Mouse (Mus musculus) right cerebral cortex, postnatal 36 days (tissue): ENCODE results near the gene Gm48552.

Experiments
- DNase-seq, 2 experiments: peaks; one replicate each; pipeline ENCODE4 v3.0.0; 2022; ENCODE audit warnings: low spot score in 2 of 2, mixed read lengths in 1 of 2

Gm48552 gene

DNA sequence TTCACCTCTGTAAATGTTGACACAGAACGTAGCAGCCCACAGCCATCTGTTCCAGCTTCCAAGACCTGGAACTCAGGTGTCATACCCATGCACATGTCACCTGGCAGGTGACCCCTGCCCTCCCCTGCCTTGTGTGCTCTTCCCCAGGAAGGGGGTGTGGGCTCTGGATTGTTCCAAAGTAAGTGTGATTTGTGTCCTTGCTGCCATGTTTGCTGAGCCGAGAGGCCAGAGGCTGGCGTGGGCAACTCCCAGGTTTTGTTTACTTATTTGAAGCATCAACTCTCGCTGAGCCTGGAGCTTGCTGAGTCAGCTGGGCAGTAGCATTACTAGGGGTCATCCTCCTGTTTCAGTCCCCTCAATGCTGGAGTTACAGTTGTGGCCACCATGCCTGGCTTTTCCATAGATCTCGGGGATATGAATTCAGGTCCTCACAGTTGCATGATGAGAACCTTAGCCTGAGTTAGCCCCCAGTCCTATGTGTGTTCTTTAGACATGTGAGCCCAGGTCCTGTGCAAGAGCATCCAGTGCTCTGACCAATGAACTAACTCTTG, at the start of gene Gm48552:
Gene Gm48552, plus strand, starts transcription at position 501 of the 551 bp plus-strand sequence.
- no peak for DNase-seq

DNA sequence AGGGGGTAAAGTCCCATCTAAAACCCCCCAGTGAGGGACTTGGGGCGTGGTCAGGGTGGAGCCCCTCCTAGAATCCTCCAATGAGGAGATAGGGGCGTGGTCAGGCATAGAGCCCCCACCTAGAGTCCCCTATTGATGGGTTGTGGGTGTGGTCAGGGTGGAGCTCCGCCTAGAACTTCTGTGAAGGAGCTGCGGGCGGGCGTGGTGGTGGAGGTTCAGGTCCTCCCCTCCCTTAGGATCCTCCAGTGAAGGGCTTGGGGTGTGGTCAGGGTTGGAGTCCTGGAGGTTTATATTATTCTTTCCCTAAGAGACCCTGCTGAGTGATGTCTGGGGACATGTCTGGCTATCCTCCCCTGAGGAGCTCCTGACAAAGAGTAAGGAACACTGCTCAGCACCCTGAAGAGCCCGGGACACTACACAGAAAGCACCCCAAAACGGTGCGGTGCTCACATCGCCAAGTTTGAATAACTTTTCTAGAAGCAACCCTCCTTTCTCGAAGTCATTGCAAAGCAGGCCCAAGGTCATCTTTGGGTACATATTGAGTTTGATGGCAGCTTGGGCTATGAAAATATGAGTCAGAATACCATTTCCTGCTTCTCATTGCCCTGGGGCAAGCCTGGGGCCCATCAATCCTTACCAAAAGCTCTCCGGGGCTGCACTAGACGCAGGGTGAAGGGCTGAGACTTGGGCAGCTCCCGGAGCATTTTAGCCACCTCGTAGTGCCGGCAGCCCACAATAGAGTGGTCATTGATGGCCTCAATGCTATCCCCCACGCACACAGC, 48.1 kb upstream of the Gm48552 start:
- no peak for DNase-seq

- DNase-seq = no peak
Measured at GRCm38 (mm10) chr10:81341333-81341949, 47.4 kb upstream of the Gm48552 start.

DNA sequence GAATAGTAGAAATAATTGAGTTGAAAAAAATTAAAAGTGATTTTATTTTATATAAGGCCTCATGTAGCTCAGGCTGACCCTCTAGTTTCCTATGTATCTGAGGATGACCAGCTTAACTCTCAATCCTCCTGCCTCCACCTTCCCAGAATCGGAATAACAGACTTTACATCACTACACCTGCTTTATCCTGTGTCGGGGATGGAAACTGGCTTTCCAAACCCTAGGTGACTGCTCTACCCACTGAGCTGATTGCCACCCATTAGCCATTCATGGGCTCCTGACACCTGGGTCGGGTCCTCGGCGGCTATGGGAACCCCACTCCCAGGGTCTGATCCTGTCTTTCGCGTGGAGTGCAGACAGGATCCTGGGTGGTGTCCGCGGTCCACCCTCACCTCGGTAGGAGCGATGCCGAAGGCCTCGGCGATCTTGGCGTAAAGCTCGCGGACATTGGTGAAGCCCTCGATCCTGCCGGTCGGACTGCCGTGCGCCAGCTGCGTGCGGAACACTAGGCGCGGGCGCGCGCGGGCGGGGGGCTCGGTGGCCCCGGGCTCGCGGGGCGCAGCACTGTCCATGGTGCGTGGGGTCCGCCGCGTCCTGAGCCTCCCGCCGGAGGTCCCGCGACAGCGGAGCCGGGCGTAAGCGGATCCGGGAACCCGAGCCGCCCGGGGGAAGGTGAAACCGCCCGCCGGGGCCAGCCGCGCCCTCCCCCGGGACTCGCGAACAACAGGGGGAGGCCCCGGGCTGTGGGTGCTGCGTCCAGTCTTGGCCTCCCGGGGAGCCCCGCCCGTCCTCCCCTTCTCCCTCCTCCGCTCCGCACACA, 45.9 kb upstream of the Gm48552 start, which contains the start of gene Gipc3:
Gene Gipc3, minus strand, starts transcription at position 581 of the 820 bp plus-strand sequence.
- DNase-seq = no peak

GRCm38 (mm10) chr10:81344421-81345161, 44.2 kb upstream of the Gm48552 start:
- no peak for DNase-seq

DNA sequence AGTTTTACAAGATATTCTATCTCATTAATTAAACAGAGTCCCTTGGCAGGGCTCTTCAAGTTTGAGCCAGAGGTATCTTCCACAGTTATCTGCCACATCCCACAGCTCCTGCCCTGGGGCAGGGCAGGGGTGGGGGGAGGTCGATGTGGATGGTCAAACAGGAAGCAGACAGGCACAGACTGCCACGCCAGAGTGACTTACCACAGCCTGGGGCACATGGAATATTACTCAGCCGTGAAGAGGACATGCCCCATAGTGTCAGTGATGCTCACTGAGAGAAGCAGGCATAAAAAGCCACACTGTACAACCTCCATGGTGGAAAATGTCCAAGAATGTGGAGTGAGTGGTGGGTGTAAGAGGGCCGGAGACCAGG, 43.7 kb upstream of the Gm48552 start:
- DNase-seq = no peak

GRCm38 (mm10) chr10:81346453-81347067, 42.2 kb upstream of the Gm48552 start:
- peak; percentile 56 to 61 for DNase-seq

DNA sequence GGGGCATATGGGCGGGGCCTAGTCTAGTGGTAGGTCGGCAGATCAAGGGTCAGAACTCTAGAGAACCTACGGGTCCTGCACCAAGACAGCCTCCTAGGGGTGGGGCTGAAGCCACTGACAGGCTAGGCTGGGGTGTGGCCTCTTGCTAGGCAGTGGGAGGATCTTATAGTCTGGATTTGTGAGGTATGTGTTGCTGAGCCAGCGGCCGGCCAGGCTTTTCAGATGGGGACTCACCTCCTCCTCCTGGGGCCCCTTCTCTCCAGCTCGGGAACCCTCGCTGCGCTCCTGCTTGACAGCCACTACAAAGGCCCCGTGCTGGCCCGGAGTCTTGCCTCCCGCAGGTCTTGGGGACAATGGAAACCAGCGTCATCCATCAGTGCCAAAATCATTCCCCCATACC, 39.7 kb upstream of the Gm48552 start:
- DNase-seq = no peak

DNA sequence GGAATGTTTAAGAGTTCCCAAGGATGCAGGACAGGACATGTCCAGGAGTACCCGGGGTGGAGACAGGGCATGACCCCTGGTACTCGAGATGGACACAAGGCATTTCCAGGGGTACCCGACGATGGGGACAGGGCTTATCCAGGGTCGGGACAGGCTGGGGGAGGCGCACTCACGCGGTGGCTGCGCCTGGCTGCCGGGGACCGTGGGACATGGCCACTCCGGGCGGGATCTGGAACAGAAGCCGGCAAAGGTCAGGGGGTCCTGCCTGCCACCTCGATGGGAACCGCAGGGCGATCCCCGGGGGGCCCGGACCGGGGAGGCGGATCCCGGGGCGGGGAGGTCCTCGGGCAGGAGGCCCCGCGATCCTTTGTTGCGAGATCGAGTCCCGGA, 38.8 kb upstream of the Gm48552 start:
- DNase-seq = no peak

DNA sequence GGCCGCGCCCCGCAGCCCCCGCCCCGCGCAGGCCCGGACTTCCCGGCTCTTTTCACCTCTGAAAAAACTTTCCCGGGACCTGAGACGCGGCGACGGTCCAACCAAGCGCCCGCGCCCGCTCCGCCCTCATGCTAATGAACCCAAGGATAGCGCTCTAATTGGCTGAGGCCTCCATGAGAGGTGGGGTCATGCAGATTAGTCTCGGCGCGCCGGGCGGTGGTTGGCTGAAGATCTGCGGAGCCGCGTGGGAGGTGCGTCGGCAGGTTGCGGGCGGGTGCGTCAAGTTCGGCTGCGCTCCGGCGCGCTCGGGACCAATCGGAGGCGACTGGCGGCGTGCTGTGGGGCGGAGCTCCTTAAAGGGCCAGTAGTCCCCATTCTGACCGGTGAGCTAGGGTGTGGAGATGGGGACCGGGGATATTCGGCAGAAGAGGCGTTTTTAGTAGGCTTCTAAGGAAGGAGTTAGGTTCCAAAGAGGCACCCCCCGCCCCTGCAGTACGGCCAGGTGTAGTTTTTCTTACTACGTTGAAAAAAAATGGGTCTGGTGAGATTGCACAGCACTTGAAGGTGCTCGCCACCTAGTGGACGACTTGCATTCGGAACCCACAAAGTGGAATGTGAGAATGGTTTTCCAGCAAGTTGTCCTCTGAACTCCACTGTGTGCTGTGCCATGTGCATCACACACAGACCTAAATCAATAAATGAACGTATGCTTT, 38.3 kb upstream of the Gm48552 start, which contains the start of gene Hmg20b:
Gene Hmg20b, minus strand, starts transcription at position 130 of the 713 bp plus-strand sequence.
- peak; percentile 99 to 100 for DNase-seq

DNA sequence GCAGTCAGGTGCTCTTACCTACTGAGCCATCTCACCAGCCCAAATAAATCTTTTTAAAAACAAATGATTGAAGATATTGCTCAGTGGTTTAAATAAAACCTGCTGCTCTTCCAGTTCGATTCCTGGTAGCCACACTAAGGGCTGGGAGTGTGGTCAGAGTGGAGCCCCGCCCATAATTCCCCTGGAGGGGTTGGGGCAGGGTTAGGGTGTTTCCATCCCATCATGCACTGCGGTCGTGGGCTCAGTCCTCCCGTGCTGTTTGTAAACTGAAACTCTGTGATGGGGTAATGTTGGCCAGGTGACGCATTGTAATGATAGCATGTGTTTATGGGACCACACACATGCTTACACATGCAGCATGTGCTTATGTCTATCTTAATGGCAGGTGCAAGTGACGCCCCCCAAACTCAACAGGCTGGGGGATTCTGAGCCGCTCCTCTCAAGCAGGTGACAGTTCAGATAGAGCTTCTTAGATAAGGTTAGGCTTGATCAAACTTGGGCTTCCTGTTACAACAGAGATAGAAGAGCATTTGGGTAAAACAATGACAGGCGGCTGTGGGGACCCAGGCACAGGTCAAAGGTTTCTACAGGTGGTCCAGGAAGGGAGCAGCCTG, 37.0 kb upstream of the Gm48552 start:
- DNase-seq = no peak

- DNase-seq = no peak
Measured at GRCm38 (mm10) chr10:81354738-81355477, 33.9 kb upstream of the Gm48552 start.

DNA sequence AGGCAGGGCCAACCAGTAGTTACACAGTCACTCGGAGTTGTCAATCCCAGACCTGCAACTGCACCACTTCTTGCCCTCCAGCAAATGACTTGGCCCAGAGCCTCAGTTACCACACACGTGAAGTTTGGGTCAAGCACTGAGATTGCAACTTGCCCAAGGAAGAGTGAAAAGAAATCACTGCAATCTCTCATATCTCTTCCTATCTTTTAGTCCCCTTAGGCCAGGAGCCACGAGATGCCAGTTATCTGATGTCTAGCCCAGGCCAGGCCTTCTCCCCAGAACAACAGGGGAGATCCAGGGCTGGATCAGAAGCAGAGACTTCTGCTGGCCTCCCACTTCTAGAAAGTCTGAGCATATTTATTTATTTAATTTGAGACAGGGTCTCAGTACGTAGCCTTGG, 33.3 kb upstream of the Gm48552 start:
- no peak for DNase-seq

DNA sequence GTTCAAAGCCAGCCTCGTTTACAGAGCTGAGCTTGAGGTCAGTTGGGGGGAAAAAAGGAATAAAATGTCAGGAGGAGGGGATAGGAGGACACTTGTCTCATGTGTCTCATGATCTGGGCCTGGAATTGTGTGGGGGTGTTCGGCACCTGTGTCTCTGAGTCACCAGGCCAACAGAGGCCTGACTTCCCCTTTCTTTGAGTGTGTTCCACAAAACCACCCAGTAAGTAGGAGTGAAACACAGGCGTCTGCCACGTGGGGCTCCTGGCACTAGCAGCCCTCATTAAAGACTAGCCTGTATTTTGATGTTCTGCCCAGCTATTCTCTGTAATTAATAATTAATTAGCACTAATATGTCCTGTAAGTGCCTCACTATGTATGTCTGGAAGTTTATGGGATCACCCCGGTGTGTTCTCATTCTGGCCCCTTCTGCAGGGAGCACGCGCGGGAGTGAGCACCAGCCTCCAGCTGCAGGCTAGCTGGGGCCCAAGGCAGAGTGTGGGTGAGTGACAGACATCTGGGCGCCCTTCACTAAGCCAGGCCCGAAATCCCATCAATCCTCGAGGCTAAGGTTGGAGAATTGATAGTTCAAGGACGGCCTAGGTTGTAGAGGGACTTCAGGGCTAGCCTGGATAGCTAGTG, 32.3 kb upstream of the Gm48552 start:
- no peak for DNase-seq

DNA sequence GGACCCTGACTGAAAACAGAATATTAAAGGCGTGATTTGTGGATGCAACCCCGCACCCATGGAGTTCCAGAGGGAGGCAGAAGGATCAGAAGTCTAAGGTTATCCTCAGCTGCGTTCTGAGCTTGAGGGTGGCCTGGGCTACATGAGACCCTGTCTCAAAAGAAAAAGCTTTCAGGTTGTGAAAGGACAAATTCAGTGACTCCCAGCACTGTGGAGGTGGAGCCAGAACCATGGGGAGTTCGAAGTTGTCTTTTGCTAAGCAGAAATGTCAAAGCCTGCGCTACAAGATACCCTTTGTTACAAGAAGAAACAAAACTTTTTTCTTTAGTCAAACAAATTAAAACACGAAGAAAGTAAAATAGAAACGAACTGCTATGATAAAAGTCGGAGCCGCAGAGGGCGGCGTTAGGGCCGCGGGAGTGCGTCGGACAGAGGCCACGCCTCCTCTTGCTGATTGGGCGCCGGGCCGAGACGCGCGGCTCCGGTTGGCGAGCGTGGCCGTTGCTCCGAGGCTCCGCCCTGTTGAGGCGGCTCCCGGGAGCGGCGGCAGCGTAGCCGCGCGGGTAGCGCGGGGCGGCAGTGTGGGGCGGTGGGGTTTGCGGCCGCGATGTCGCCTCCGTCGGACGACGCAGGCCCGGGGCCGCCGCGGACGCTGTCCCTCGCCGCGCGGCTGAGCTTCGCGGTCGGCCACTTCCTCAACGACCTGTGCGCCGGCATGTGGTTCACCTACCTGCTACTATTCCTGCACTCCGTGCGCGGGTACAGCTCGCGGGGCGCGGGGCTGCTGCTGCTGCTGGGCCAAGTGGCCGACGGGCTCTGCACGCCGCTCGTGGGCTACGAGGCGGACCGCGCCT, 31.6 kb upstream of the Gm48552 start, which contains the start of gene Mfsd12:
Gene Mfsd12, plus strand, starts transcription at position 501 of the 854 bp plus-strand sequence.
- DNase-seq = peak; percentile 84

- DNase-seq = no peak
Measured at GRCm38 (mm10) chr10:81358209-81358608, 30.6 kb upstream of the Gm48552 start.

DNA sequence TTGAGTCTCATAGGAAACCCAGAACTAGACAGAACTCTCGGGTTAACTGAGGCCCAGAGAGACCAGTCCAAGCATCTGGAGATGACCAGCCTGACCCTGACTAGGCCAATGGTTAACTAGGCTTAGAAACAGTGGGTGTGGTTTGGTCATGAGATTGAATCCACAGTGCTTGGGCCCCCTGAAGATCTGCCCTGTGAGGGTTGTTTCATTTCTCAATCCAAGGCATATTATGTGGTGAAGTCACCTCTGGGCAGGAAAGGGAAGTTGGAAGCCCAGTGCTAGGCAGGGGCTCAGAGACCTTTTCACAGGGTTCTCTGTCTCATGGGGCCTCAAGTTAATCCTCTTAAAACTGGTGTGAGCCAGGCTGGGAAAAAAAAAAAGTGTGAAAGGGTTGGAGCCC, 30.0 kb upstream of the Gm48552 start:
- no peak for DNase-seq

GRCm38 (mm10) chr10:81360721-81361120, 28.1 kb upstream of the Gm48552 start:
- no peak for DNase-seq
